Mouse (Mus musculus): ENCODE measurements around the gene Pgc. TPM values are rescaled to one million over a fixed set of nuclear protein-coding genes. Genes with fewer than 3 reads are reported as not detected.

Gene Pgc
- polyA plus RNA-seq (2014; fragmentation: Nextera tagmentation; extraction: Ambion mirVana) = not detected in 2 replicates

- Histone ChIP-seq H3K4me2 (no peak within 1 kb of the TSS), H3K27me3 (ENCODE audit: control insufficient read depth, insufficient read depth, low read length) (no peaks in the 10 kb centered on the region), H3K9ac (ENCODE audit: low read length) (no peak within 1 kb of the TSS), H3K9me3 (ENCODE audit: control insufficient read depth, low read length) (no peaks in the 10 kb centered on the region), H3K4me1 (ENCODE audit: control insufficient read depth, insufficient read depth, low read length) (no peaks in the 10 kb centered on the region), H3K27ac (ENCODE audit: low read depth, low read length) (no peak within 1 kb of the TSS), H3K36me3 (ENCODE audit: control insufficient read depth, insufficient read depth, low read length) (no peaks in the 10 kb centered on the region), H3K4me3 (ENCODE audit: low read depth, low read length) (no peak within 1 kb of the TSS)
- WGBS = 84% methylated on average over 10 of the region's 11 CpGs
- ATAC-seq (ENCODE audit: low FRiP score) (no peak), DNase-seq (ENCODE audit: low spot score, missing footprints) (no peak)
Observed at GRCm38 (mm10) chr17:47726566-47726965, at the start of gene Pgc. Pgc (plus strand) TSS chr17:47726842.

GRCm38 (mm10) chr17:47678238-47678637 lies 48.4 kb upstream of the Pgc start:
- ATAC-seq (ENCODE audit: low FRiP score) (no peak), DNase-seq (ENCODE audit: low spot score, missing footprints) (no peak)
- Histone ChIP-seq H3K36me3 (ENCODE audit: control insufficient read depth, insufficient read depth, low read length) (peaks cover 18% of the 10 kb centered on the region), H3K4me1 (ENCODE audit: control insufficient read depth, insufficient read depth, low read length) (no peaks in the 10 kb centered on the region), H3K4me3 (ENCODE audit: low read depth, low read length) (no peak overlapping the region), H3K9ac (ENCODE audit: low read length) (no peak overlapping the region), H3K27ac (ENCODE audit: low read depth, low read length) (no peak overlapping the region), H3K9me3 (ENCODE audit: control insufficient read depth, low read length) (no peaks in the 10 kb centered on the region), H3K27me3 (ENCODE audit: control insufficient read depth, insufficient read depth, low read length) (peaks cover under 1% of the 10 kb centered on the region; the same call in 1 of the 2 replicates), H3K4me2 (no peak overlapping the region)
- 94% methylated on average over 5 of the region's 5 CpGs for WGBS

GRCm38 (mm10) chr17:47678702-47679101 lies 47.9 kb upstream of the Pgc start:
- Histone ChIP-seq H3K4me3 (ENCODE audit: low read depth, low read length) (no peak overlapping the region), H3K27me3 (ENCODE audit: control insufficient read depth, insufficient read depth, low read length) (no peaks in the 10 kb centered on the region), H3K27ac (ENCODE audit: low read depth, low read length) (no peak overlapping the region), H3K4me1 (ENCODE audit: control insufficient read depth, insufficient read depth, low read length) (no peaks in the 10 kb centered on the region), H3K36me3 (ENCODE audit: control insufficient read depth, insufficient read depth, low read length) (peaks cover 17% of the 10 kb centered on the region), H3K9me3 (ENCODE audit: control insufficient read depth, low read length) (no peaks in the 10 kb centered on the region), H3K9ac (ENCODE audit: low read length) (no peak overlapping the region), H3K4me2 (no peak overlapping the region)
- 90% methylated on average over 5 of the region's 5 CpGs for WGBS
- ATAC-seq (ENCODE audit: low FRiP score) (no peak), DNase-seq (ENCODE audit: low spot score, missing footprints) (no peak)

GRCm38 (mm10) chr17:47682836-47683235 lies 43.8 kb upstream of the Pgc start:
- Histone ChIP-seq H3K27me3 (ENCODE audit: control insufficient read depth, insufficient read depth, low read length) (no peaks in the 10 kb centered on the region), H3K9me3 (ENCODE audit: control insufficient read depth, low read length) (no peaks in the 10 kb centered on the region), H3K4me1 (ENCODE audit: control insufficient read depth, insufficient read depth, low read length) (peaks cover 9% of the 10 kb centered on the region; the same call in 1 of the 2 replicates), H3K9ac (ENCODE audit: low read length) (no peak overlapping the region), H3K4me3 (ENCODE audit: low read depth, low read length) (no peak overlapping the region), H3K4me2 (no peak overlapping the region), H3K27ac (ENCODE audit: low read depth, low read length) (no peak overlapping the region), H3K36me3 (ENCODE audit: control insufficient read depth, insufficient read depth, low read length) (peaks cover 20% of the 10 kb centered on the region)
- ATAC-seq (ENCODE audit: low FRiP score) = no peak
- DNase-seq (ENCODE audit: low spot score, missing footprints) = no peak
- 87% methylated on average over 4 of the region's 4 CpGs for WGBS

GRCm38 (mm10) chr17:47687409-47688343 lies 39.0 kb upstream of the Pgc start:
- H3K9me3 ChIP-seq (ENCODE audit: control insufficient read depth, low read length) = no peaks in the 10 kb centered on the region
- peak overlapping the region; percentile 75 for H3K9ac ChIP-seq (ENCODE audit: low read length)
- peaks cover 15% of the 10 kb centered on the region for H3K4me1 ChIP-seq (ENCODE audit: control insufficient read depth, insufficient read depth, low read length)
- peak overlapping the region; percentile 60 for H3K4me3 ChIP-seq (ENCODE audit: low read depth, low read length)
- H3K27me3 ChIP-seq (ENCODE audit: control insufficient read depth, insufficient read depth, low read length) = no peaks in the 10 kb centered on the region
- H3K36me3 ChIP-seq (ENCODE audit: control insufficient read depth, insufficient read depth, low read length) = peaks cover 2% of the 10 kb centered on the region; the same call in 1 of the 2 replicates
- H3K4me2 ChIP-seq = peak overlapping the region; percentile 89
- ATAC-seq (ENCODE audit: low FRiP score) (peak; percentile 91), DNase-seq (ENCODE audit: low spot score, missing footprints) (peak; percentile 100)
- WGBS = under 1% methylated on average over 70 of the region's 70 CpGs
- H3K27ac ChIP-seq (ENCODE audit: low read depth, low read length) = peak overlapping the region; percentile 52; the same call in 1 of the 2 replicates

GRCm38 (mm10) chr17:47688344-47688607 lies 38.4 kb upstream of the Pgc start, which contains the start of gene Tomm6:
Tomm6 (minus strand) TSS chr17:47688386.
- WGBS = 0% methylated on average over 9 of the region's 9 CpGs
- no peak for DNase-seq (ENCODE audit: low spot score, missing footprints)
- Histone ChIP-seq H3K4me3 (ENCODE audit: low read depth, low read length) (peak within 1 kb of the TSS; percentile 60), H3K27me3 (ENCODE audit: control insufficient read depth, insufficient read depth, low read length) (no peaks in the 10 kb centered on the region), H3K27ac (ENCODE audit: low read depth, low read length) (peak within 1 kb of the TSS; percentile 52), H3K9ac (ENCODE audit: low read length) (peak within 1 kb of the TSS; percentile 75), H3K4me1 (ENCODE audit: control insufficient read depth, insufficient read depth, low read length) (peaks cover 15% of the 10 kb centered on the region), H3K9me3 (ENCODE audit: control insufficient read depth, low read length) (no peaks in the 10 kb centered on the region), H3K36me3 (ENCODE audit: control insufficient read depth, insufficient read depth, low read length) (peaks cover 2% of the 10 kb centered on the region; the same call in 1 of the 2 replicates), H3K4me2 (peak within 1 kb of the TSS; percentile 89)
- no peak for ATAC-seq (ENCODE audit: low FRiP score)

- Histone ChIP-seq H3K4me3 (ENCODE audit: low read depth, low read length) (peak within 1 kb of the TSS; percentile 60), H3K4me1 (ENCODE audit: control insufficient read depth, insufficient read depth, low read length) (peaks cover 18% of the 10 kb centered on the region), H3K4me2 (peak within 1 kb of the TSS; percentile 89), H3K27ac (ENCODE audit: low read depth, low read length) (peak within 1 kb of the TSS; percentile 52), H3K9ac (ENCODE audit: low read length) (peak within 1 kb of the TSS; percentile 75), H3K36me3 (ENCODE audit: control insufficient read depth, insufficient read depth, low read length) (peaks cover 2% of the 10 kb centered on the region; the same call in 1 of the 2 replicates), H3K27me3 (ENCODE audit: control insufficient read depth, insufficient read depth, low read length) (no peaks in the 10 kb centered on the region), H3K9me3 (ENCODE audit: control insufficient read depth, low read length) (no peaks in the 10 kb centered on the region)
- DNase-seq (ENCODE audit: low spot score, missing footprints) (peak; percentile 95), ATAC-seq (ENCODE audit: low FRiP score) (peak; percentile 69)
- WGBS = 2% methylated on average over 55 of the region's 58 CpGs
Observed at GRCm38 (mm10) chr17:47688608-47689575, 37.8 kb upstream of the Pgc start, which contains the start of gene Frs3. Frs3 (plus strand) TSS chr17:47689030.

GRCm38 (mm10) chr17:47689894-47690293 lies 36.7 kb upstream of the Pgc start:
- no peaks in the 10 kb centered on the region for H3K9me3 ChIP-seq (ENCODE audit: control insufficient read depth, low read length)
- H3K9ac ChIP-seq (ENCODE audit: low read length) = no peak overlapping the region
- 81% methylated on average over 8 of the region's 8 CpGs for WGBS
- no peak for DNase-seq (ENCODE audit: low spot score, missing footprints)
- H3K4me2 ChIP-seq = peak overlapping the region; percentile 89
- no peak overlapping the region for H3K4me3 ChIP-seq (ENCODE audit: low read depth, low read length)
- no peaks in the 10 kb centered on the region for H3K36me3 ChIP-seq (ENCODE audit: control insufficient read depth, insufficient read depth, low read length)
- no peak for ATAC-seq (ENCODE audit: low FRiP score)
- H3K27me3 ChIP-seq (ENCODE audit: control insufficient read depth, insufficient read depth, low read length) = no peaks in the 10 kb centered on the region
- peaks cover 22% of the 10 kb centered on the region for H3K4me1 ChIP-seq (ENCODE audit: control insufficient read depth, insufficient read depth, low read length)
- H3K27ac ChIP-seq (ENCODE audit: low read depth, low read length) = no peak overlapping the region

All from midbrain, embryonic 11.5 days (tissue).